Mouse (Mus musculus): ENCODE data around the gene Mki67. TPM values are rescaled to one million over a fixed set of nuclear protein-coding genes. Genes with fewer than 3 reads are reported as not detected.
"Not testable (repeated sequence)": the region's sequence is repeated elsewhere in the genome, so short reads cannot be mapped to it uniquely, and the experiment has no call there.

Gene Mki67
- total RNA-seq, 4 experiments from 2014 or later = 0.52 to 1.6 (median 0.84) TPM

- DNase-seq (ENCODE audit: low spot score in 2 of 2) = no peak
Observed at GRCm38 (mm10) chr7:135716968-135717557, 902 bp upstream of the Mki67 start.

DNA sequence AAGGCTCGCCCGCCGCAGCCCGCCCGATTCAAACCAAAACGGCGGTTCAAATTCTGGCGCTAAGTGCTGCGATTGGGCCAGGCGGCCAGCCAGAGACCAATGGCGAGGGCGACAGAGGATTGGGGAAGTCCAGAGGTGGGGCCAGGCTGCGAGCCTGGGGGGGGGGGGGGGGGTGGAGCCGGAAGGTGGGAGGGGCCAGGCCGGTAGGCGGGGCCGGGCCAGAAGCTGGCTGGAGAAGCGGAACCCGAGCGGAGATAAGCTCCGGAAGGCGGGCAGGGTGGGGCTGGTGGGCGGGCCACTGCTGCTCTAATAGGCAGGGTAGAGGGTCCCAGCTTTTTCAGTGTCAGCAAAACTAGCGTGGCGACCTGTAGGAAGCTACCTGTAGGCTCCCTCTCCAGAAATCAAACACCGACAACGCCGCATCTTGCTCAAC, 300 bp upstream of the Mki67 start:
- peak; percentile 48 to 61 for DNase-seq (ENCODE audit: low spot score in 2 of 2)

DNA sequence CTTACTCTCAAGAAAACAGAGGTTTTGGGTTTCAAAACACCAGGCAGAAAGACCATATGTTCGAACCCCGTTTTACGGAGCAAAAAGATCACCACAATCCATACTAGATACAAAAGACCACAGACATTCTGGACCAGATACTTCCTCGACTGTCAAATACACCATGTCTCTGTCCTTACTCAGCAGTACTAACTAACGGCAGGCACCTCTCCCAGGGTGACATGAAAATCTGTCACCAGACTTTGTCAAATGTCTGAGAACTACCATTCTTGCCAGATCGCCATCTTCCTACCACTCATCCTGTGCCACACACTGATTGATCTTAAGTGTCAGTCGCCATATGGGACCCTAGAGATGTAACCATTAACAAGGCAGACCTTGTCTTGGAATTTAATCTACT, 995 bp downstream of the Mki67 start:
- no peak for DNase-seq (ENCODE audit: low spot score in 2 of 2)

- no peak for DNase-seq (ENCODE audit: low spot score in 2 of 2)
Observed at GRCm38 (mm10) chr7:135713326-135713725, 2.8 kb downstream of the Mki67 start.

- DNase-seq (ENCODE audit: low spot score in 2 of 2) = no peak
Observed at GRCm38 (mm10) chr7:135712534-135712933, 3.6 kb downstream of the Mki67 start.

GRCm38 (mm10) chr7:135710702-135711101, 5.5 kb downstream of the Mki67 start:
- no peak for DNase-seq (ENCODE audit: low spot score in 2 of 2)

GRCm38 (mm10) chr7:135705753-135706152, 10.4 kb downstream of the Mki67 start:
- DNase-seq (ENCODE audit: low spot score in 2 of 2) = no peak

GRCm38 (mm10) chr7:135705083-135705482, 11.1 kb downstream of the Mki67 start:
- DNase-seq (ENCODE audit: low spot score in 2 of 2) = no peak

DNA sequence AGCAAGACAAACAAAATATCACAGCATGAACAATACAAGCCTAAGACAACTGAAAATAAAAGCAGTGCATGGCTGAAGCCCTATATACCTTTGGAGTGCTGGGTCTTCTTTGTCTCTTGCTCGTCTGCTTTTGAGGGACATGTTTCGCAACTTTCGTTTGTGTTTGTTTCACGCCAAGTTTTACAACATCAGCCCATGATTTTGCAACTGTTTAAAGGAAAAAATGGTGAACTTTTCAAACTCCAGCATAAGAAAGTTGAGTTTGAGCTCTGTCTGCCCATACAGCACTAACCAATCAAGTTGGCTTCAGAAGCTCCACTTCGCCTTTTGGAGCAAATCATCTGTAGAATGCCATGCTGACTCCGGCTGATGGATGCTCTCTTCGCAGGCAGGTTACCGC, 11.9 kb downstream of the Mki67 start:
- no peak for DNase-seq (ENCODE audit: low spot score in 2 of 2)

GRCm38 (mm10) chr7:135703600-135704148, 12.5 kb downstream of the Mki67 start:
- no peak for DNase-seq (ENCODE audit: low spot score in 2 of 2)

- not testable (repeated sequence) for DNase-seq (ENCODE audit: low spot score in 2 of 2)
Observed at GRCm38 (mm10) chr7:135699351-135699750, 16.8 kb downstream of the Mki67 start.

DNA sequence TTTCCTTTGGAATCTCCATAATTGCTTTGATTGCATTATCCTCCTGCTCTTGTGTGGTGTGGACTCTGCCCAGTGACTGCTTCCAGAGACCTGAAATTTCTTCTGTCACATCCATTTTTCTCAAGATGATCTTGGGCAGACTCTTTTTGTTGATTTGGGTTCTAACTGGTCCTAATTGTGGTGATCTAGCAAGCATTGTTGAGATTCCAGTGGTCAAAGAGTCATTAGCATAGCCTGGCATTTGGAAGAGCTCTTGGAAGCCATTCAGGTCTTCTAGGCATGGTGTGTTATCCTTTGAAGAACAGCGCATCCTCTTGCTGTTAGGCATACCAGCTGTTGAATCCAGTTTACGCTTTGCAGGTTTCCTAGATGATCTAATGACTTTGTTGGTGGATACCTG, 17.8 kb downstream of the Mki67 start:
- no peak for DNase-seq (ENCODE audit: low spot score in 2 of 2)

DNA sequence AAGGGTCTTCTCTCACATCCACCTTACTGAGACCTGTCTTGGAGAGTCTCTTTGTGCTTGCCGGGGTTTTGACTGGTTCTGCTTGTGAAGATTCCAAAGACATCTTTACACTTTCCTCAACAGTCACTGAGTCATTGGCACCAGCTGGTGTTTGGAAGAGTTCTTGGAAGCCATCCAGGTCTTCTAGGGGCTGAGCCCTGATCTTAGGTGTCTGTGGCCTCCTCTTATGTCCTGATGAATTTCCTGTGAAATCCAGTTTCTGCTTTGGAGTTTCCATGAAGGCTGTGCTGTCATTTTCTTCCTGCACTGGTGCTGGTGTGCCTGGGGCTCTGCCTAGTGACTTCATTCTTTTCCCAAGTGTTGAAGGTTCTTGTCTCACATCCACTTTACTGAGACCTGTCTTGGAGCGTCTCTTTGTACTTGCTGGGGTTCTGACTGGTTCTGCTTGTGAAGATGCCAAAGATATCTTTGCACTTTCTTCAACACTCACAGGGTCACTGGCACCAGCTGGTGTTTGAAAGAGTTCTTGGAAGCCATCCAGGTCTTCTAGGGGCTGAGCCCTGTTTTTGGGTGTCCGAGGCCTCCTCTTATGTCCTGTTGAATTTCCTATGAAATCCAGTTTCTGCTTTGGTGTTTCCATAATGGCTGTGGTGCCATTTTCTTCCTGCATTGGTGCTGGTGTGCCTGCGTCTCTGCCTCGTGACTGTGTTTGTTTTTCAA, 19.0 kb downstream of the Mki67 start:
- not testable (repeated sequence) for DNase-seq (ENCODE audit: low spot score in 2 of 2)

- no peak for DNase-seq (ENCODE audit: low spot score in 2 of 2)
Observed at GRCm38 (mm10) chr7:135696127-135696526, 20.0 kb downstream of the Mki67 start.

DNA sequence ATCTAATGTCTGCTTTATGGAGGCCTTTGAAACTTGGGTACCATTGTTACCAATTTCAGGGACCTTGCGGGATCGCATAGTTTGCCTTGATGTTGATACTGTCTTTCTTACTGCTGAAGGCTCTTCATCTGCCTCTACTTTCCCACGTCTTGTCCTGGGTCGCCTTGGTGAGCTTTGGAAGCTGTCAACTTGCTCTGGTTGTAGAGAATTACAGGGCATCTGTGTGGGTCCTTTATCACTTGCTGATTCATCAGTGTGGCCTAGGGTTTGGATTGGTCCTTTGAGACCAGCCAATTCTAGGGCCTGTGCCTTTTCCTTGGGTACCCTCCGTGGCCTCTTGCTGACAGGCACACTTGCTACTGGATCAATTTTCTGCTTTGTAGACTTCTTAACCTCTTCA, 21.4 kb downstream of the Mki67 start:
- DNase-seq (ENCODE audit: low spot score in 2 of 2) = no peak

GRCm38 (mm10) chr7:135694130-135694529, 22.0 kb downstream of the Mki67 start:
- DNase-seq (ENCODE audit: low spot score in 2 of 2) = no peak

DNA sequence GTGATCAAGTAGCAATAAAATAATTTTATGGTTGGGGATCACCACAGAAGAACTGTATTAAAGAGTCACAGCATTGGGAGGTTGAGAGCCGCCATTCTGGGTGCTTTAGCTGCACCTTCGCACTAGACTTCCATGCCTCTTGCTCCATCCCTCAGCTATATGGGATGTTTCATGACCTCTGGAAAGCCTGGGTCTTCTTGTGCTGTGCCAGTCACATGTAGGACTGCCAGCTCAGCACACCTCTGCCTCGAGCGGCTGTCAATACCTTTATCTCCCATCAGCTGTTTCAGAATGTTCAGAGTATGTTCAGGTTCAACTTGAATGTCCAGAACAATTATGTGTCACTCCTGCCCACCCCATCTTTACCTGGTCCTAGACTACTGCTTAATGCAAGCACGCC, 24.2 kb downstream of the Mki67 start:
- DNase-seq (ENCODE audit: low spot score in 2 of 2) = no peak

DNA sequence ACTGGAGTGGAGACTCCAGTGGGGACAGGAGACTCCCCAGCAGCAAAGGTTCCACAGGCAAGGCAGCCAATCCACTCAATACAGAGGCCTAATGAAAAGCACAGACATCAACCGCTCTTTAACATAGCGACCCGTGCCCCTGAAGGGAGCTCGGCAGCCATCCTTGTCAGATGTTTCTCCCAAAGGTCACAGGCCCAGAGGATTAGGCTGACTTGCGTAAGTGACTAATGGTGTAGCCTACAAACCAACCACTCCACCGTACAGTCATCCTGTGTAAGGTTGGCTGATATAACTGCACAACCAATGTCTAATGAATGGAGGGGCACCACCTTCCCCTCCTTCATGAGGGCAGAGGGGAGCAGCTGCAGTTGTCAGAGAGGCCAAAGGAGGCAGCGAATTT, 26.8 kb downstream of the Mki67 start:
- DNase-seq (ENCODE audit: low spot score in 2 of 2) = no peak

GRCm38 (mm10) chr7:135684938-135685337, 31.2 kb downstream of the Mki67 start:
- no peak for DNase-seq (ENCODE audit: low spot score in 2 of 2)

- DNase-seq (ENCODE audit: low spot score in 2 of 2) = not testable (repeated sequence)
Observed at GRCm38 (mm10) chr7:135684098-135684497, 32.1 kb downstream of the Mki67 start.

- DNase-seq (ENCODE audit: low spot score in 2 of 2) = no peak
Observed at GRCm38 (mm10) chr7:135680334-135680733, 35.8 kb downstream of the Mki67 start.

GRCm38 (mm10) chr7:135676722-135677121, 39.4 kb downstream of the Mki67 start:
- no peak for DNase-seq (ENCODE audit: low spot score in 2 of 2)

DNA sequence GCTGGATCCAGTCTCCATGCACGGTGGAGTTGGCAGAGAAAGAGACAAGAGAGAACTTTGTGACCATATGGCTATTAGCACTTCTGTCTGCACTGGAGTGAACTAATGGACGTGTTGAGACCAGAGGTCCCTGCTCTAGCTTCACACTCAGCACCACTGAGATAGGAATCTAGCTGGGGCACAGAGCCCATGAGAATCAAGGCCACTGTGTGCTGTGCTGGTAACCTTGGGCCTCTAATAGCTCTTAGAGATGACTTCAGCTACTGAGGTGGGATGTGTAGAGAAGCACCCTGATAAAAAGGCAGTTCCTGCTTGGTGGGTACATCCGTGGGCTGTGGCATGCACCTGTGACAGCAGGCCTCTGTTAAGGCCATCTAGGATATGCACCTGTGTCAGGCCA, 42.6 kb downstream of the Mki67 start:
- DNase-seq (ENCODE audit: low spot score in 2 of 2) = no peak
